Mouse (Mus musculus) kidney, adult 2 months (tissue): ENCODE measurements at regions not wholly inside any gene's neighbourhood (a gene's known extent, or its start where the extent isn't known, plus 50 kb on each side); places are given as distances from the start of the nearest gene placed in this dataset.

ENCODE experiments used
- CTCF ChIP-seq: fragments of 200-500 bp; conservative IDR thresholded peaks from 2 replicates; pipeline ENCODE4 v1.5.1; 2011; ENCODE audit warnings: low read depth, mild to moderate bottlenecking, control low read depth, low read length, moderate library complexity, mixed read lengths; ENCODE audit not compliant: insufficient read depth, insufficient read length
- POLR2A ChIP-seq: fragments of 200-500 bp; IDR thresholded peaks from one replicate; pipeline ENCODE4 v1.6.1; 2011; ENCODE audit warnings: low read depth, low read length, control low read depth

DNA sequence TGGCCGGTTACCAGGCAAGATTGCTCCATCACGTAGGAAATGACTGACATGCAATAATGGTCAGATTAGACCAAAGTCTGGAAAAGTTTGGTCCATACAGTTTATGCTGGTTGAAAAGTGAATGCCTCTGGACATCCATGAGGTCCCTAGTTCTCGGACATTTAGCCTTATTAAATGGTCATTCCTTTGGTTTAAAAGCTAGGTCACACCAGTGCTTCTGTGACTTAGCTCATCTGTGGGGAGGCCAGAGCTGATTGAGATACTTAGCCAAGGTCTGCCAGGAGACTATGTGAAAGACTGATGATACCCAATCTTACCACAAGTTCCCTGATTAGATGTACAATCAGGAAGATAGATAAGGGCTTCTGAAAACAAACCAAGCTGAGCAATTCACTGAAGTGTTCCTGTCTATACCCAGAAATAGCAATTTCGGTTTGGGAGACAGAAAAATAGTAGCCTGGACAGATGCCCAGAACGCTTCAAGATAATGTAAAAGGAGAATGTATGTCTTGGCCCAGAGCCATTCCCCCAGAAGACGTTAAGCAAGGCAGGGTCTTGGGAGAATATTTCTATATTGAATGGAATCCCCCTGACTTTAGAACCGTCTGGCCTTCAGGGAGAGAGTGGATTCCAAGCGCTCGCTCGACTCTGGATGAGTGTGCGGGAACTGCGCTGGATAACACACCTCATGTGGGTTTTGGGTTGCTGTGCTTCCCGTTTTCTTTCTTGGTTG, 161.5 kb downstream of the Dact1 start:
- no peak for TF ChIP-seq CTCF
- no peak for TF ChIP-seq POLR2A
